Mouse (Mus musculus) heart, embryonic 11.5 days (tissue): Measurements from ENCODE around the gene Ttll12. TPM values are rescaled to one million over a fixed set of nuclear protein-coding genes. Genes with fewer than 3 reads are reported as not detected.

Experiments used
- ATAC-seq: fragments of 200-750 bp; cut with Nextera tagmentation; replicated peaks from 2 replicates; pipeline ENCODE4 v1.8.0; 2017; ENCODE audit warnings: moderate library complexity; ENCODE audit not compliant: insufficient number of reproducible peaks, low FRiP score, low TSS enrichment
- H3K27ac ChIP-seq: fragments of 300-500 bp; sonication (generic); 2 replicates; pipeline ENCODE4 v1.5.1; 2014; ENCODE audit warnings: mild to moderate bottlenecking, low read depth, low read length
- H3K27me3 ChIP-seq: fragments of 300-500 bp; sonication (generic); 2 replicates; pipeline ENCODE4 v1.6.1; 2014; ENCODE audit warnings: mild to moderate bottlenecking, low read length, mixed read lengths; ENCODE audit not compliant: control insufficient read depth, insufficient read depth
- H3K36me3 ChIP-seq: fragments of 300-500 bp; sonication (generic); 2 replicates; pipeline ENCODE4 v1.6.1; 2014; ENCODE audit warnings: mild to moderate bottlenecking, low read length, moderate library complexity, mixed read lengths; ENCODE audit not compliant: control insufficient read depth, insufficient read depth
- H3K4me1 ChIP-seq: fragments of 300-500 bp; sonication (generic); 2 replicates; pipeline ENCODE4 v1.6.1; 2014; ENCODE audit warnings: low read length; ENCODE audit not compliant: control insufficient read depth, insufficient read depth
- H3K4me2 ChIP-seq: fragments of 300-500 bp; sonication (generic); 2 replicates; pipeline ENCODE4 v1.6.1; 2014; ENCODE audit warnings: mild to moderate bottlenecking, moderate library complexity
- H3K4me3 ChIP-seq: fragments of 300-500 bp; sonication (generic); 2 replicates; pipeline ENCODE4 v1.5.1; 2014; ENCODE audit warnings: low read depth, low read length
- H3K9ac ChIP-seq: fragments of 300-500 bp; sonication (generic); 2 replicates; pipeline ENCODE4 v1.6.1; 2014; ENCODE audit warnings: mild to moderate bottlenecking, low read depth, low read length, moderate library complexity
- H3K9me3 ChIP-seq: fragments of 300-500 bp; sonication (generic); replicated peaks from 2 replicates; pipeline ENCODE4 v1.6.1; 2016; ENCODE audit warnings: low read length; ENCODE audit not compliant: control insufficient read depth
- WGBS: fragments of 180-500 bp; shearing (Covaris S2); extraction: QIAGEN DNeasy Blood & Tissue Kit; methylation state at CpG from one replicate; pipeline ENCODE4 v1.1.7; 2014; ENCODE audit not compliant: insufficient replicate concordance; 5-methylcytosine and 5-hydroxymethylcytosine counted together
- polyA plus RNA-seq: library from polyadenylated mRNA; unstranded; fragments of >200 nt; fragmentation: Nextera tagmentation; extraction: Ambion mirVana; gene quantifications from 2 replicates; pipeline ENCODE4 v1.2.1, GENCODE M21; 2014

Gene Ttll12
- polyA plus RNA-seq, 1 experiment from 2014 or later, result 30.4 TPM

DNA sequence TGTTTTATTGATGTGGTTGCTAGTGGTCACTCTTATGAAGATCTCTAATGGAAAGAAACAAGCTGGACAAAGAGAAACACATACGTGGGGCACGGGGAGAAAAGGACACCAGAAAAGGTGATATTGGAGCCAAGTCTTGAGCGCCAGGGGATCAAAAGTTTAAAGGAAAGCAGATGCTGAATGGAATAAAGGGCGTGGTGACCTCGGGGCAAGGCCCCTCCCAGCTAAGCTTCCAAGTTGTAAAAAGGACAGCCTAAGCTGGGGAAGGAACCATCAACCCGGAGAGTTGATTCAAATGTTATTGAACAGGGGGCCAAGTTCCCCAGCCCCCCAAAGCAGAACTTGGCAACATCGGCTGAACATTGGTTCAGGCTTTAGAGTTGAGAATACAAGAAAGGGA is 36.1 kb upstream of the Ttll12 start:
- H3K4me2 ChIP-seq, result no peak overlapping the region
- 81% methylated on average over 7 of the region's 7 CpGs for WGBS
- H3K27me3 ChIP-seq, result no peaks in the 10 kb centered on the region
- H3K36me3 ChIP-seq, result peaks cover 4% of the 10 kb centered on the region; the same call in 1 of the 2 replicates
- ATAC-seq, result no peak
- H3K9ac ChIP-seq, result no peak overlapping the region
- H3K9me3 ChIP-seq, result 0 out of 2 replicates have a peak, but pooled peaks cover 3% of the 10 kb centered on the region
- no peak overlapping the region for H3K27ac ChIP-seq
- no peak overlapping the region for H3K4me3 ChIP-seq
- peaks cover under 1% of the 10 kb centered on the region; the same call in 1 of the 2 replicates for H3K4me1 ChIP-seq

GRCm38 (mm10) chr15:83629716-83630115 is 34.8 kb upstream of the Ttll12 start:
- Histone ChIP-seq H3K36me3 (peaks cover 4% of the 10 kb centered on the region; the same call in 1 of the 2 replicates), H3K27ac (no peak overlapping the region), H3K9me3 (0 out of 2 replicates have a peak, but pooled peaks cover 3% of the 10 kb centered on the region), H3K4me1 (no peaks in the 10 kb centered on the region), H3K27me3 (no peaks in the 10 kb centered on the region), H3K4me3 (no peak overlapping the region), H3K4me2 (no peak overlapping the region), H3K9ac (no peak overlapping the region)
- no peak for ATAC-seq
- WGBS, result 72% methylated on average over 3 of the region's 3 CpGs

GRCm38 (mm10) chr15:83626142-83626645 is 31.2 kb upstream of the Ttll12 start:
- 90% methylated on average over 2 of the region's 2 CpGs for WGBS
- Histone ChIP-seq H3K27ac (no peak overlapping the region), H3K9ac (no peak overlapping the region), H3K36me3 (peaks cover 4% of the 10 kb centered on the region; the same call in 1 of the 2 replicates), H3K27me3 (no peaks in the 10 kb centered on the region), H3K4me1 (no peaks in the 10 kb centered on the region), H3K9me3 (0 out of 2 replicates have a peak, but pooled peaks cover 3% of the 10 kb centered on the region), H3K4me2 (no peak overlapping the region), H3K4me3 (no peak overlapping the region)
- ATAC-seq, result no peak

DNA sequence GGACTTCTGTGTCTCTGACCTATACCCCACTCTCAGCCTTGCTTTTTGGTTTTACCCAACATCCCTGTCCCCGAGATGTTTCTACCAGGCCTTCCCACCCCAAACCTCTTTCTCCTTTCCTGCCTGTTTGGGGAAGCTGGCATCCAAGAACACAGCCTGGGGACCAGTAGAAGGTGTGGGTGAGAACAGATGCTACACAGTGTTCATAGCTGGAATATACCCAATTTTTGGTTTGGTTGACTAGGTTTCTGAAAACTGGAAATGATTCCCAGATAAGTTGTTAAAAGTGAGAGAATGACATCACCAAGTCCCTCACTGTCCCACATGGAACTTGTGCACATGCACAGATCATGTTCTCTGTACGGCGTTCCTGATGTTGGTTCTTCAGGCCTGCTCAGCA is 20.3 kb upstream of the Ttll12 start:
- no peak overlapping the region for H3K4me3 ChIP-seq
- no peak overlapping the region for H3K4me2 ChIP-seq
- H3K4me1 ChIP-seq, result no peaks in the 10 kb centered on the region
- ATAC-seq, result no peak
- H3K9ac ChIP-seq, result no peak overlapping the region
- no peaks in the 10 kb centered on the region for H3K27me3 ChIP-seq
- H3K36me3 ChIP-seq, result no peaks in the 10 kb centered on the region
- WGBS, result 90% methylated on average over 3 of the region's 3 CpGs
- no peak overlapping the region for H3K27ac ChIP-seq
- no peaks in the 10 kb centered on the region for H3K9me3 ChIP-seq

DNA sequence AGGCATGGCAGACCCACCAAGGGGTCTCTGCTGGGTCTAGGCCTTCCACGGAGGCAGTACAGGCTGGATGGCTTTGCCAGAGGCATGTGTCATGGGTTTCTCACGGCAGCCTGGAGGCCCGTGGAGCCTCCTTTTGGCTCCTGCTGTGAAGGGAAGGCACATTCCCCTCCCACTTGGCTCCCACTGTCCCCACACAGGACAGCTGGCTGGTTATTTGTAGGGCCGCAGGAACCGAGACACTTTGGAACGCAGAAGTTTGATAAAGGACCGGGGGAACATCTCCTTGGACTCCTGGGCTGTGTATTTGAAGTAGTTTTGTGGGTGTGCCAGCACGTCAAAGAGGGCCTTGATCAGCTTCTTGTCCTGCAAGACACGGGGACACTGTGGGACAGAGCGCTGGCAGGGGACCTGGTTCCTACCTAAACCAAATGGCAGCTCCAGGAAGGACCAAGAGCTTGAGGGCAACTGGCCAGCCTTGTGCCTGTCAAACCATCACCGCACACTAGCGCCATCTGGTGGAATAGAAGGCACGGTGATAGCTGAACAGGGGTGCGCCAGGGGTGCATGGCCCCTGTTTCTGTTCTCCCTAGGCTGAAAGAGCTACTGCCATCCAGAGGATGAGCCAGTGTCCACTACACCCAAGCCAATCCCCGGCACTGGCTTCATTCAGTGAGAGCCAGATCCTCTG is 12.3 kb upstream of the Ttll12 start:
- no peak overlapping the region for H3K4me3 ChIP-seq
- H3K36me3 ChIP-seq, result no peaks in the 10 kb centered on the region
- no peak overlapping the region for H3K4me2 ChIP-seq
- WGBS, result 44% methylated on average over 15 of the region's 15 CpGs
- H3K27ac ChIP-seq, result no peak overlapping the region
- no peak for ATAC-seq
- H3K27me3 ChIP-seq, result no peaks in the 10 kb centered on the region
- H3K4me1 ChIP-seq, result no peaks in the 10 kb centered on the region
- H3K9me3 ChIP-seq, result no peaks in the 10 kb centered on the region
- no peak overlapping the region for H3K9ac ChIP-seq

DNA sequence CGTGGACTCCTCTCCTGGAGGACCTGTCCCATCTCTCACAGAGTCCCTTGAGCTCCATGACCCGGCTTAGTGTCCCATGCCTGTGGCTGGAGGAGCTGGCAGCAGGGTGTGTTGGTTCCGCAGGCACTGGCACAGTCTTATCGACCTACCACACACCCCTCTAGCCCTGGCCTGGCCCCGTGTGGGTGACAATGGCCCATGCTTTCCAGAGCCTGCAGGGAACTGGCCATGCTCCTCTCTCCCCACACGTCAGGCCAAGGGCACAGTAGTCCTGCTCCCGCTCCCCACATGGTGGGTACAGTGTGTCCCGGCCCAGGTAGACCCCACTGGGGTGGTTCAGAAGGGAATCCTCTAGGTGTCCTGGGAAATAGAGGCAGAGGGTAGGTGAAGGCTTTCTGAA is 11.7 kb upstream of the Ttll12 start:
- no peaks in the 10 kb centered on the region for H3K9me3 ChIP-seq
- no peak overlapping the region for H3K9ac ChIP-seq
- no peak overlapping the region for H3K4me3 ChIP-seq
- H3K4me1 ChIP-seq, result no peaks in the 10 kb centered on the region
- ATAC-seq, result no peak
- H3K27me3 ChIP-seq, result no peaks in the 10 kb centered on the region
- no peak overlapping the region for H3K4me2 ChIP-seq
- H3K36me3 ChIP-seq, result no peaks in the 10 kb centered on the region
- no peak overlapping the region for H3K27ac ChIP-seq
- WGBS, result 85% methylated on average over 8 of the region's 8 CpGs

GRCm38 (mm10) chr15:83606216-83606615 is 11.3 kb upstream of the Ttll12 start:
- 74% methylated on average over 11 of the region's 11 CpGs for WGBS
- Histone ChIP-seq H3K4me2 (no peak overlapping the region), H3K9me3 (no peaks in the 10 kb centered on the region), H3K27ac (no peak overlapping the region), H3K36me3 (no peaks in the 10 kb centered on the region), H3K27me3 (no peaks in the 10 kb centered on the region), H3K4me3 (no peak overlapping the region), H3K4me1 (no peaks in the 10 kb centered on the region), H3K9ac (no peak overlapping the region; the same call in 1 of the 2 replicates)
- no peak for ATAC-seq

GRCm38 (mm10) chr15:83603426-83603825 is 8.5 kb upstream of the Ttll12 start:
- H3K4me2 ChIP-seq, result no peak overlapping the region
- no peaks in the 10 kb centered on the region for H3K36me3 ChIP-seq
- no peak overlapping the region for H3K9ac ChIP-seq
- ATAC-seq, result no peak
- 92% methylated on average over 7 of the region's 7 CpGs for WGBS
- no peak overlapping the region for H3K27ac ChIP-seq
- no peaks in the 10 kb centered on the region for H3K4me1 ChIP-seq
- no peaks in the 10 kb centered on the region for H3K27me3 ChIP-seq
- H3K9me3 ChIP-seq, result no peaks in the 10 kb centered on the region
- no peak overlapping the region for H3K4me3 ChIP-seq

- H3K27me3 ChIP-seq, result no peaks in the 10 kb centered on the region
- H3K9me3 ChIP-seq, result no peaks in the 10 kb centered on the region
- no peaks in the 10 kb centered on the region for H3K36me3 ChIP-seq
- 86% methylated on average over 1 of the region's 1 CpGs for WGBS
- no peak for ATAC-seq
- H3K4me2 ChIP-seq, result no peak overlapping the region
- no peak overlapping the region for H3K4me3 ChIP-seq
- H3K9ac ChIP-seq, result no peak overlapping the region
- no peak overlapping the region for H3K27ac ChIP-seq
- no peaks in the 10 kb centered on the region for H3K4me1 ChIP-seq
These were observed 8.1 kb upstream of the Ttll12 start for GRCm38 (mm10) chr15:83603046-83603396.
